Mouse (Mus musculus) liver, embryonic 13.5 days (tissue): ENCODE data around the gene Pom121. TPM values are rescaled to one million over a fixed set of nuclear protein-coding genes. Genes with fewer than 3 reads are reported as not detected.

Source experiments
- ATAC-seq: fragments of 200-750 bp; cut with Nextera tagmentation; 2 replicates; pipeline ENCODE4 v1.8.0; 2017; ENCODE audit warnings: low read depth, mild to moderate bottlenecking, moderate number of reproducible peaks, moderate library complexity
- DNase-seq: peaks from one replicate; pipeline ENCODE4 v3.0.0; 2022
- H3K27ac ChIP-seq: fragments of 300-500 bp; sonication (generic); 2 replicates; pipeline ENCODE4 v1.5.1; 2015; ENCODE audit warnings: moderate library complexity, mild to moderate bottlenecking, inconsistent platforms
- H3K27me3 ChIP-seq: fragments of 300-500 bp; sonication (generic); 2 replicates; pipeline ENCODE4 v1.6.1; 2015; ENCODE audit warnings: mild to moderate bottlenecking, inconsistent platforms
- H3K36me3 ChIP-seq: fragments of 300-500 bp; sonication (generic); 2 replicates; pipeline ENCODE4 v1.6.1; 2015; ENCODE audit warnings: mild to moderate bottlenecking, inconsistent platforms
- H3K4me1 ChIP-seq: fragments of 300-500 bp; sonication (generic); replicated peaks from 2 replicates; pipeline ENCODE4 v1.6.1; 2015; ENCODE audit warnings: inconsistent platforms
- H3K4me2 ChIP-seq: fragments of 300-500 bp; sonication (generic); 2 replicates; pipeline ENCODE4 v1.6.1; 2015; ENCODE audit warnings: inconsistent platforms, mild to moderate bottlenecking, moderate library complexity
- H3K4me3 ChIP-seq: fragments of 300-500 bp; sonication (generic); replicated peaks from 2 replicates; pipeline ENCODE4 v1.5.1; 2015; ENCODE audit warnings: mild to moderate bottlenecking, inconsistent platforms
- H3K9ac ChIP-seq: fragments of 300-500 bp; sonication (generic); 2 replicates; pipeline ENCODE4 v1.6.1; 2015; ENCODE audit warnings: mild to moderate bottlenecking, inconsistent platforms
- H3K9me3 ChIP-seq: fragments of 300-500 bp; sonication (generic); replicated peaks from 2 replicates; pipeline ENCODE4 v1.6.1; 2016; ENCODE audit warnings: inconsistent platforms
- WGBS: fragments of 180-500 bp; shearing (Covaris S2); methylation state at CpG from one replicate; pipeline ENCODE4 v1.1.7; 2015; ENCODE audit not compliant: insufficient replicate concordance; 5-methylcytosine and 5-hydroxymethylcytosine counted together
- polyA plus RNA-seq: library from polyadenylated mRNA; unstranded; fragments of >200 nt; fragmentation: Nextera tagmentation; extraction: Ambion mirVana; gene quantifications from 2 replicates; pipeline ENCODE4 v1.2.1, GENCODE M21; 2015

Pom121 gene
- 6.4 and 6.7 TPM in 2 replicates for polyA plus RNA-seq

- under 1% methylated on average over 101 of the region's 110 CpGs for WGBS
Observed at GRCm38 (mm10) chr5:135394004-135394823, at the start of gene Pom121. Pom121 (minus strand) TSS chr5:135394546.

GRCm38 (mm10) chr5:135442430-135442829, 48.1 kb upstream of the Pom121 start:
- Histone ChIP-seq H3K4me3 (no peak overlapping the region), H3K4me2 (no peak overlapping the region), H3K27me3 (no peaks in the 10 kb centered on the region), H3K36me3 (0 out of 2 replicates have a peak, but pooled peaks cover 3% of the 10 kb centered on the region), H3K9ac (no peak overlapping the region), H3K4me1 (no peaks in the 10 kb centered on the region), H3K9me3 (no peaks in the 10 kb centered on the region), H3K27ac (no peak overlapping the region)
- ATAC-seq (no peak), DNase-seq (no peak)
- 69% methylated on average over 7 of the region's 7 CpGs for WGBS

More at GRCm38 (mm10) chr5:135394004-135394823, at the start of gene Pom121:
- H3K4me1 ChIP-seq = peaks cover 33% of the 10 kb centered on the region
- H3K4me3 ChIP-seq = peak within 1 kb of the TSS; percentile 92
- DNase-seq = peak; percentile 70
- peak; percentile 88 for ATAC-seq
- peaks cover 31% of the 10 kb centered on the region for H3K36me3 ChIP-seq
- H3K9me3 ChIP-seq = no peaks in the 10 kb centered on the region
- H3K27me3 ChIP-seq = no peaks in the 10 kb centered on the region
- peak within 1 kb of the TSS; percentile 90 for H3K27ac ChIP-seq
- H3K4me2 ChIP-seq = peak within 1 kb of the TSS; percentile 88
- peak within 1 kb of the TSS; percentile 97 for H3K9ac ChIP-seq

- 68% methylated on average over 10 of the region's 10 CpGs for WGBS
- Histone ChIP-seq H3K9ac (no peak overlapping the region), H3K9me3 (no peaks in the 10 kb centered on the region), H3K4me1 (no peaks in the 10 kb centered on the region), H3K27me3 (no peaks in the 10 kb centered on the region), H3K36me3 (peaks cover 10% of the 10 kb centered on the region), H3K4me3 (no peak overlapping the region), H3K27ac (no peak overlapping the region), H3K4me2 (no peak overlapping the region)
- ATAC-seq (no peak), DNase-seq (no peak)
Observed at GRCm38 (mm10) chr5:135435039-135435438, 40.7 kb upstream of the Pom121 start.

GRCm38 (mm10) chr5:135433861-135434260, 39.5 kb upstream of the Pom121 start:
- Histone ChIP-seq H3K4me3 (no peak overlapping the region), H3K4me2 (no peak overlapping the region), H3K27me3 (no peaks in the 10 kb centered on the region), H3K9me3 (no peaks in the 10 kb centered on the region), H3K27ac (no peak overlapping the region), H3K36me3 (peaks cover 10% of the 10 kb centered on the region), H3K4me1 (no peaks in the 10 kb centered on the region), H3K9ac (no peak overlapping the region)
- no peak for DNase-seq
- ATAC-seq = no peak
- WGBS = 78% methylated on average over 4 of the region's 4 CpGs

- H3K27ac ChIP-seq = no peak overlapping the region
- H3K9me3 ChIP-seq = no peaks in the 10 kb centered on the region
- whole genome bisulfite sequencing = 63% methylated on average over 6 of the region's 6 CpGs
- H3K9ac ChIP-seq = no peak overlapping the region
- H3K4me2 ChIP-seq = no peak overlapping the region
- peaks cover 14% of the 10 kb centered on the region for H3K36me3 ChIP-seq
- no peak for DNase-seq
- no peaks in the 10 kb centered on the region for H3K27me3 ChIP-seq
- no peak for ATAC-seq
- H3K4me3 ChIP-seq = no peak overlapping the region
- H3K4me1 ChIP-seq = no peaks in the 10 kb centered on the region
Observed at GRCm38 (mm10) chr5:135431111-135431510, 36.8 kb upstream of the Pom121 start.

- H3K27ac ChIP-seq = no peak overlapping the region
- ATAC-seq (no peak), DNase-seq (no peak)
- no peaks in the 10 kb centered on the region for H3K4me1 ChIP-seq
- H3K4me3 ChIP-seq = no peak overlapping the region
- H3K9ac ChIP-seq = no peak overlapping the region
- WGBS = 54% methylated on average over 5 of the region's 5 CpGs
- H3K36me3 ChIP-seq = peaks cover 14% of the 10 kb centered on the region; the same call in 1 of the 2 replicates
- H3K9me3 ChIP-seq = no peaks in the 10 kb centered on the region
- no peaks in the 10 kb centered on the region for H3K27me3 ChIP-seq
- H3K4me2 ChIP-seq = no peak overlapping the region
Observed at GRCm38 (mm10) chr5:135428786-135429185, 34.4 kb upstream of the Pom121 start.

GRCm38 (mm10) chr5:135410266-135410665, 15.9 kb upstream of the Pom121 start:
- no peaks in the 10 kb centered on the region for H3K4me1 ChIP-seq
- no peak overlapping the region for H3K27ac ChIP-seq
- H3K9ac ChIP-seq = no peak overlapping the region
- H3K27me3 ChIP-seq = no peaks in the 10 kb centered on the region
- no peaks in the 10 kb centered on the region for H3K9me3 ChIP-seq
- H3K4me3 ChIP-seq = no peak overlapping the region
- DNase-seq = no peak
- no peak for ATAC-seq
- H3K36me3 ChIP-seq = no peaks in the 10 kb centered on the region
- 75% methylated on average over 9 of the region's 9 CpGs for WGBS
- H3K4me2 ChIP-seq = no peak overlapping the region

- H3K4me2 ChIP-seq = no peak overlapping the region
- H3K36me3 ChIP-seq = no peaks in the 10 kb centered on the region
- 74% methylated on average over 4 of the region's 4 CpGs for WGBS
Observed at GRCm38 (mm10) chr5:135408114-135408513, 13.8 kb upstream of the Pom121 start.

GRCm38 (mm10) chr5:135405437-135405836, 11.1 kb upstream of the Pom121 start:
- no peak overlapping the region for H3K27ac ChIP-seq
- no peaks in the 10 kb centered on the region for H3K4me1 ChIP-seq
- H3K4me3 ChIP-seq = no peak overlapping the region
- no peaks in the 10 kb centered on the region for H3K36me3 ChIP-seq
- WGBS = 70% methylated on average over 9 of the region's 9 CpGs
- H3K9ac ChIP-seq = no peak overlapping the region
- DNase-seq (no peak), ATAC-seq (no peak)
- H3K4me2 ChIP-seq = no peak overlapping the region
- no peaks in the 10 kb centered on the region for H3K27me3 ChIP-seq
- H3K9me3 ChIP-seq = no peaks in the 10 kb centered on the region

More at GRCm38 (mm10) chr5:135408114-135408513, 13.8 kb upstream of the Pom121 start:
- no peak for DNase-seq
- Histone ChIP-seq H3K4me3 (no peak overlapping the region), H3K4me1 (no peaks in the 10 kb centered on the region), H3K27ac (no peak overlapping the region), H3K9ac (no peak overlapping the region), H3K27me3 (no peaks in the 10 kb centered on the region), H3K9me3 (no peaks in the 10 kb centered on the region)
- ATAC-seq = no peak

GRCm38 (mm10) chr5:135404623-135405022, 10.3 kb upstream of the Pom121 start:
- no peaks in the 10 kb centered on the region for H3K27me3 ChIP-seq
- no peak for DNase-seq
- no peaks in the 10 kb centered on the region for H3K36me3 ChIP-seq
- ATAC-seq = no peak
- no peaks in the 10 kb centered on the region for H3K9me3 ChIP-seq
- no peaks in the 10 kb centered on the region for H3K4me1 ChIP-seq
- no peak overlapping the region for H3K4me2 ChIP-seq
- H3K4me3 ChIP-seq = no peak overlapping the region
- no peak overlapping the region for H3K27ac ChIP-seq
- WGBS = 40% methylated on average over 20 of the region's 20 CpGs
- H3K9ac ChIP-seq = no peak overlapping the region

- Histone ChIP-seq H3K4me2 (no peak overlapping the region), H3K4me3 (no peak overlapping the region), H3K9me3 (no peaks in the 10 kb centered on the region), H3K27ac (no peak overlapping the region), H3K4me1 (peaks cover 9% of the 10 kb centered on the region), H3K9ac (no peak overlapping the region), H3K36me3 (no peaks in the 10 kb centered on the region), H3K27me3 (no peaks in the 10 kb centered on the region)
- peak; percentile 61 for DNase-seq
- 3% methylated on average over 2 of the region's 2 CpGs for WGBS
- ATAC-seq = 0 out of 2 replicates have a peak, but pooled peaks have one; percentile 37
Observed at GRCm38 (mm10) chr5:135400244-135400643, 5.9 kb upstream of the Pom121 start.

GRCm38 (mm10) chr5:135399382-135399781, 5.0 kb upstream of the Pom121 start:
- no peak for ATAC-seq
- no peak for DNase-seq
- WGBS = 51% methylated on average over 6 of the region's 6 CpGs

More at GRCm38 (mm10) chr5:135399382-135399781, 5.0 kb upstream of the Pom121 start:
- H3K36me3 ChIP-seq = no peaks in the 10 kb centered on the region
- no peak overlapping the region for H3K27ac ChIP-seq
- H3K27me3 ChIP-seq = no peaks in the 10 kb centered on the region
- no peaks in the 10 kb centered on the region for H3K9me3 ChIP-seq
- H3K4me1 ChIP-seq = peaks cover 16% of the 10 kb centered on the region
- H3K4me3 ChIP-seq = no peak overlapping the region
- no peak overlapping the region for H3K4me2 ChIP-seq
- no peak overlapping the region for H3K9ac ChIP-seq
